Mouse (Mus musculus) intestine, embryonic 14.5 days (tissue): ENCODE measurements around the gene Gm10645. TPM values are rescaled to one million over a fixed set of nuclear protein-coding genes. Genes with fewer than 3 reads are reported as not detected.

ENCODE experiments used
- ATAC-seq: fragments of 200-750 bp; cut with Nextera tagmentation; replicated peaks from 2 replicates; pipeline ENCODE4 v1.8.0; 2017; ENCODE audit warnings: low read depth, moderate number of reproducible peaks, moderate TSS enrichment, moderate library complexity; ENCODE audit not compliant: low FRiP score, low TSS enrichment
- DNase-seq: peaks from one replicate; pipeline ENCODE4 v3.0.0-alpha.2; 2018; ENCODE audit warnings: low spot score
- H3K27ac ChIP-seq: fragments of 300-500 bp; sonication (generic); 2 replicates; pipeline ENCODE4 v1.5.1; 2014; ENCODE audit warnings: low read depth, mild to moderate bottlenecking, control low read depth
- H3K27me3 ChIP-seq: fragments of 300-500 bp; sonication (generic); replicated peaks from 2 replicates; pipeline ENCODE4 v1.6.1; 2014; ENCODE audit warnings: low read length, control low read depth; ENCODE audit not compliant: control insufficient read depth, insufficient read depth
- H3K36me3 ChIP-seq: fragments of 300-500 bp; sonication (generic); 2 replicates; pipeline ENCODE4 v1.6.1; 2014; ENCODE audit warnings: low read length, control low read depth; ENCODE audit not compliant: control insufficient read depth, insufficient read depth
- H3K4me1 ChIP-seq: fragments of 300-500 bp; sonication (generic); replicated peaks from 2 replicates; pipeline ENCODE4 v1.6.1; 2014; ENCODE audit warnings: low read length, control low read depth, mixed read lengths; ENCODE audit not compliant: control insufficient read depth, insufficient read depth
- H3K4me2 ChIP-seq: fragments of 300-500 bp; sonication (generic); 2 replicates; pipeline ENCODE4 v1.6.1; 2014; ENCODE audit warnings: low read length
- H3K4me3 ChIP-seq: fragments of 300-500 bp; sonication (generic); 2 replicates; pipeline ENCODE4 v1.5.1; 2014; ENCODE audit warnings: low read depth, low read length, control low read depth, mixed read lengths
- H3K9ac ChIP-seq: fragments of 300-500 bp; sonication (generic); 2 replicates; pipeline ENCODE4 v1.6.1; 2014; ENCODE audit warnings: mild to moderate bottlenecking, low read length
- H3K9me3 ChIP-seq: fragments of 300-500 bp; sonication (generic); 2 replicates; pipeline ENCODE4 v1.6.1; 2016; ENCODE audit warnings: low read length, control low read depth; ENCODE audit not compliant: control insufficient read depth
- WGBS: fragments of 180-500 bp; shearing (Covaris S2); extraction: QIAGEN DNeasy Blood & Tissue Kit; methylation state at CpG from one replicate; pipeline ENCODE4 v1.1.7; 2014; 5-methylcytosine and 5-hydroxymethylcytosine counted together
- polyA plus RNA-seq: library from polyadenylated mRNA; unstranded; fragments of >200 nt; fragmentation: Nextera tagmentation; extraction: Ambion mirVana; gene quantifications from 2 replicates; pipeline ENCODE4 v1.2.1, GENCODE M21; 2014

Gene Gm10645
- polyA plus RNA-seq, 1 experiment from 2014 or later: 2.3 TPM

DNA sequence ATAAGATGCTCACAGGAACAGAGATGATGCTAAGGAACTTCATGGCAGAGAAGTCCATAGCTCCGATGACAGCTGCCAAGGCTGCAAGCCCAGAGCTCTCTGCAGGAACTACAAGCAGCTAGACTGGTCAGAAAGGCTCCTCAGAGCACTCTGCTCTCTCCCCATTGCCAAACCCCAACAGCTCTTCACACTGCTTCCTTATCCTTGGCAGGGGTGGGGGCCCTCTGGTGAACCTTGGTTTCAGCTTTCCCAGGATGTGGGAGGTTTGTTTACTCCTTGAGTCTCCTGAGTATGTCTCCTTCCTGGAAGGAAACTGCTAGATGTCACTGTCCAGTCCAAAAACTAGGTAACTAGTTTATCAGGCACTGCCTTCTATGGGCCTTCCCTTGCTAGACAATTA, 25.9 kb downstream of the Gm10645 start:
- H3K36me3 ChIP-seq: no peaks in the 10 kb centered on the region
- DNase-seq (peak; percentile 50), ATAC-seq (no peak)
- H3K9ac ChIP-seq: no peak overlapping the region
- H3K4me3 ChIP-seq: no peak overlapping the region
- H3K27ac ChIP-seq: no peak overlapping the region; the same call in 1 of the 2 replicates
- H3K4me1 ChIP-seq: peaks cover 8% of the 10 kb centered on the region; the same call in 1 of the 2 replicates
- H3K9me3 ChIP-seq: no peaks in the 10 kb centered on the region
- 81% methylated on average over 1 of the region's 1 CpGs for WGBS
- H3K4me2 ChIP-seq: no peak overlapping the region
- no peaks in the 10 kb centered on the region for H3K27me3 ChIP-seq

DNA sequence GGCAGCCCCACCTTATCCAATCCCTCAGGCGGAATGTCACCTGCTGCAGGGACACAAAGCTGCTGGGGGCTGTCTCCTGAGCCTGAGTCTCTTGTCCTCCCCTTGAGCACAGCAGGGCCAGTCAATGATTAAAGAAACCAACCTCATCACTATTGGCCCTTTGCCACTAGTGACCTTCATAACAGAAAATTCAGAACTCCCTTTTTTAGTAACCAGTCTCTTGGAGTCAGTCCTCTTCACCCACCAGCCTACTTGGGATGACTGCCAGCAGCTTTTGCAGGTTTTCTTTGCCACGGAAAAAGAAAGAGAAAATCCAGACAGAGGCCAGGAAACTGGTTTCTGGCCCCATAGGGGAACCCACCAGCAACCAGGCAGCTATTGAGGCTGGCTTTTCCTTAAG, 30.9 kb downstream of the Gm10645 start:
- Histone ChIP-seq H3K4me1 (peaks cover 4% of the 10 kb centered on the region; the same call in 1 of the 2 replicates), H3K9ac (no peak overlapping the region), H3K4me3 (no peak overlapping the region), H3K9me3 (no peaks in the 10 kb centered on the region), H3K27ac (0 out of 2 replicates have a peak overlapping the region, but pooled peaks have one; percentile 10), H3K4me2 (no peak overlapping the region), H3K36me3 (no peaks in the 10 kb centered on the region), H3K27me3 (no peaks in the 10 kb centered on the region)
- no peak for ATAC-seq
- 65% methylated on average over 2 of the region's 2 CpGs for WGBS
- DNase-seq: peak; percentile 42

Other genes starting within 250 kb of the Gm10645 start
- gene Tbc1d9, start 818 bp downstream of the Gm10645 start, polyA plus RNA-seq: 2.9 and 3.5 TPM in 2 replicates
- 0.11 TPM in 2 replicates for gene Ucp1, start 124.2 kb upstream of the Gm10645 start, polyA plus RNA-seq
- 13.5 and 15.6 TPM in 2 replicates for gene Elmod2, start 166.3 kb upstream of the Gm10645 start, polyA plus RNA-seq
- gene Mgat4d, start 182.3 kb upstream of the Gm10645 start, polyA plus RNA-seq: not detected in 2 replicates
- 0.58 and 0.75 TPM in 2 replicates for gene Clgn, start 223.7 kb upstream of the Gm10645 start, polyA plus RNA-seq